Mouse (Mus musculus): ENCODE measurements around the gene Bst2.

The Bst2 gene

DNA sequence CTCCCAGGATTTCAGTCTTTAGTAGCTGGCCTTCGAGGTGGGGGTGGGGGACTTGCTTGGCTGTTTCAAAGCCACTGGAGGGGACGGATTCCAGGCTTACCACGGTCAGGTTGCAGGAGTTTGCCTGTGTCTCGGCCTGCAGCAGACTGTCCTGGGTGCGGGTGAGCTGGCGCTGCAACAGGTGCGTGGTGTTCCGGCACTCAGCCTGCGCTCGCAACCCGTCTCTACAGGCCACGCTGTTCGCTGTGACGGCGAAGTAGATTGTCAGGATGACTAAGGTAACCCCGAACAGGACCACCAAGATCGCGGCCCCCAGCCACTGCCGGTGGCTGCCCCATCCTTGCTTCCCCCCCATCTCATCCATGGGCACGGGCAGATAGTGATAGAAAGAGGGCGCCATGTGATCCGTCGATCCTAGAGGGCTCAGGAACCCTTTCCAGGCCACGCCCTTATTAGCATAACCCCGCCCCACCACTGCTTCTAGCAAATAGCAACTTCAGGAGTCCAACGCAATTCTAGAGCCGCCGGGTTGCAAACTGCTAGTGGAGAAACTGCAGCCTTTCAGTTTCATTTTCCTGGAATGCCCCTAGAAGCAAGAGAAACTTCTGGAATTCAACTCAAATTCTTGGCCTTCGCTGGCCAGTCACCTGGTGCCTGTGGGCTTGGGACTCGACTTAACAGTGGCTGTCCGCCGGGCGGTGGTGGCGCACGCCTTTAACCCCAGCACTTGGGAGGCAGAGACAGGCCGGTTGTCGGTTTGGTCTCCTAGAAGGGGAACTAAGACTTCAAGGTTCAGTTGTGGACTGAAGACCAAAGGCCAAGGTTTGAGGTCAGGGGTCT lies at the start of gene Bst2:
TSS of gene Bst2 (minus strand) at position 429 of the 840 bp plus-strand sequence.
- DNase-seq (ENCODE audit: low read depth, low spot score) = peak; percentile 94

DNA sequence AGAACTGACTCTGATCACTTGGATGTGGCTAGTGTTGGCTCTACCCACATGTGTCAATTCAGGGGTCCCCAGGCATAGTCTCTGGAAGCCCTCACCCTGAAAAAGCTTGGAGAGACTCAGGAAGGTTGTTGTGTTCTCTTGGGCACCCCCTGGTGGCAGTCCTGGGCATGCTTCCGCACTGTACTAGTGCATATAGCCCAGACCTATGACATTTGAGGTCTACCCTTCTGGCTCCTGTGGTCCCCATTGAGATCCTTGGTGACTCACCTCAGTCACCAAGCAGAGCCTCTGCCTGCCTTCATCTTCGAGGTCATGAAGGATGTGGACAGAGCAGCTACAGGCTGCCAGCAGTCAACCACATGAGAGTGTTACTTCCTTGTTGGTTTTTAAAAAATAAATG lies 49.6 kb upstream of the Bst2 start:
- peak; percentile 71 for DNase-seq (ENCODE audit: low read depth, low spot score)

DNA sequence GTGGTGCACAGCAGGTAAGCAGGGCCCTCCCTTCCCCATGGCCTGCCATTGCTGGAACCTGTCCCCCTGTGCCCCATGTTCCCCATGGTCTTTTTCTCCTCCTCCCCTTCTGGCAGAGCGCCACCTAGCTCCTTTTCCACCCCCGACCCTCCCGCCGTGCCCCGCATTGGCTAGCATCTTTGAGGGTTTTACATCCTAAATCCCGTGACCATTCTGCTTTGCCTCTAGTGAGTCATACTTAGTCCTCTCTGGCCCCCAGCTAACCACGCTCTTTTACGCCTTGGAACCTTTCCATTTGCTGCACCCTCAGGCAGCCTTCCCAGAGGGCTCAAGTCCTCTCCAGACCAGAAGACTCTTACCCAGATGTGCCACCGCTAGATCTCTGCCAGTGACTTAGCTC lies 42.9 kb upstream of the Bst2 start:
- peak; percentile 50 for DNase-seq (ENCODE audit: low read depth, low spot score)

DNA sequence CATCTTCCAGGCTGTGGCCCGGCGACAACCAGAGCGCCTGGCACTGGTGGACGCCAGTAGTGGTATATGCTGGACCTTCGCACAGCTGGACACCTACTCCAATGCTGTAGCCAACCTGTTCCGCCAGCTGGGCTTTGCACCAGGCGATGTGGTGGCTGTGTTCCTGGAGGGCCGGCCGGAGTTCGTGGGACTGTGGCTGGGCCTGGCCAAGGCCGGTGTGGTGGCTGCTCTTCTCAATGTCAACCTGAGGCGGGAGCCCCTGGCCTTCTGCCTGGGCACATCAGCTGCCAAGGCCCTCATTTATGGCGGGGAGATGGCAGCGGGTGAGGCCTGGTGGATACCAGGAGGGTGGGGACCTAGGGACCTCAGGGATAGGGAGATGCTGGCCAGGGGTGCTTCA lies 42.2 kb upstream of the Bst2 start:
- no peak for DNase-seq (ENCODE audit: low read depth, low spot score)

DNA sequence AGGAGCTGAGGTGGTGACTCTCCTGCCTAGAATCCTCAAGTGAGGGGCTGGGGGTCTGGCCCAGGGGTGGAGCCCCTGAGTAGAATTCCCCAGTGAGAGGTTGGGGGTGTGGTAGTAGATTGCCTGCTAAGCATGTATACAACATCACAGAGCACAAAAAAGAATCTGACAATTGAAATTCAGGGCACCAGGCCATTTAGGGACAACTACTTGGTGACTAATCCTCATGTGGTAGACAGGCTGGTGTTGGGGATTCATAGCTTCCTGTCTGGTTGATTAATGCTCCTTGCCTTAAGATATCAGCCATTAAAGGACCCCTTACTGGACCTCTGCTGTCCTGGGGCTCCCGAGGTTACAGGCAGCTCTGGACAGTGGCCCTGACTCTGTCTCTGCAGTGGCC lies 41.8 kb upstream of the Bst2 start:
- no peak for DNase-seq (ENCODE audit: low read depth, low spot score)

DNA sequence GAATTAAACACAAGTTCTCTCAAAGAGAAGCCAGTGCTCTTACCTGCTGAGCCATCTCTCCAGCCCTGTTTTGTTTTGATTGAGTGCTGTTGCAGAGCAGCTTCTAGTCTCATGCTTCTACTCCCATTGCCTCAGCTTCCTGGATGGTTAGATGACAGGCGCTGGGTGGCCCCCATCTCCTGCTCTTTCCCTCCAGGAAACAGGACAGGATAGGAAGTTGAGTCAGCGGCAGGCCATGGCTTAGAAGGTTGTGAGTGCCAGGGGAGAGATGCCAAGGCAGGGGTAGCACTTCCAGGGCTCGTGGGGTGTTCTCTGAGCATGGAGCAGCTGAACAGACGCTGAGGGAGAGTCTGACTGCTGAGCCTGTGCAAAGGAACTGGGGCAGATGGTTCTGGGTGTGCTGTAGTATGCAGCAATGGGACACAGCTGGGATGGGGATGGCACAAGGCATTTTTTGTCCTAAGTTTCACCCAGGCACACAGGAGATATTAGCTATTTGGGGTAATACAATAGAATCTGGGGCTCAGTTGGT lies 40.7 kb upstream of the Bst2 start:
- no peak for DNase-seq (ENCODE audit: low read depth, low spot score)

DNA sequence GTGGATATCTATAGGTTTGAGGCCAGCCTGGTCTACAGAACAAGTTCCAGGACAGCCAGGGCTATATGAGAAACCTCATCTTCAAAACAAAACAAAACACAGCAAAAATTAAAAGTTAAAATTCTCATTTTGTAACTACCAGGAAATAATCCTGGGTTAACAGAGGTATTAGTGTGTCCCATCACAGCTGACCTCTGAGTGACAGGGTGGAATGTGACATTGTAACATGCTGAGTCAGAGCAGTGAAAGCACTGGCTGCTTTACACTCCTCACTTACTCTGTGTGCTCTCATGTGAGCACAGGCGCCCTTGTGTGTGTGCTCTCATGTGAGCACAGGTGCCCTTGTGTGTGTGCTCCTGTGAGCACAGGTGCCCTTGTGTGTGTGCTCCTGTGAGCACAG lies 37.8 kb upstream of the Bst2 start:
- DNase-seq (ENCODE audit: low read depth, low spot score) = no peak

DNA sequence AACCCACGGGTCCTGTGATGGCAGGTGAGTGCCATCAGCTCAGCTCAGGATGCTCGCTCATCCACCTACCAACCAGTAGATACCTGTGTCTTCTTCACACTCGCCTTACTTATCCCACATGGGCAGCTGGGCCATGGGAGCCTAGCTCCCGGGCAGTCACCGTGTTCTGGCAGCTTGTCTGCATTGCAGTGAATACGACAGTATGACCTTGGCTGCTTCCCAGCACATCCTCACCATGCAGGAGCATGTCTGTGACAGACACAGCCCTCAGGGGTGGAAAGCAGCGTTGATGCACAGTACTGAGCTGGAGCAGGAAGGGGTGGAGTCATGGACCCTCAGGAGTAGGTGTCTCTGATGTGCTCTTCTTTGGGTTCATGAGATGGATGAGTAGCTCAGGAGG lies 37.2 kb upstream of the Bst2 start:
- DNase-seq (ENCODE audit: low read depth, low spot score) = no peak

DNA sequence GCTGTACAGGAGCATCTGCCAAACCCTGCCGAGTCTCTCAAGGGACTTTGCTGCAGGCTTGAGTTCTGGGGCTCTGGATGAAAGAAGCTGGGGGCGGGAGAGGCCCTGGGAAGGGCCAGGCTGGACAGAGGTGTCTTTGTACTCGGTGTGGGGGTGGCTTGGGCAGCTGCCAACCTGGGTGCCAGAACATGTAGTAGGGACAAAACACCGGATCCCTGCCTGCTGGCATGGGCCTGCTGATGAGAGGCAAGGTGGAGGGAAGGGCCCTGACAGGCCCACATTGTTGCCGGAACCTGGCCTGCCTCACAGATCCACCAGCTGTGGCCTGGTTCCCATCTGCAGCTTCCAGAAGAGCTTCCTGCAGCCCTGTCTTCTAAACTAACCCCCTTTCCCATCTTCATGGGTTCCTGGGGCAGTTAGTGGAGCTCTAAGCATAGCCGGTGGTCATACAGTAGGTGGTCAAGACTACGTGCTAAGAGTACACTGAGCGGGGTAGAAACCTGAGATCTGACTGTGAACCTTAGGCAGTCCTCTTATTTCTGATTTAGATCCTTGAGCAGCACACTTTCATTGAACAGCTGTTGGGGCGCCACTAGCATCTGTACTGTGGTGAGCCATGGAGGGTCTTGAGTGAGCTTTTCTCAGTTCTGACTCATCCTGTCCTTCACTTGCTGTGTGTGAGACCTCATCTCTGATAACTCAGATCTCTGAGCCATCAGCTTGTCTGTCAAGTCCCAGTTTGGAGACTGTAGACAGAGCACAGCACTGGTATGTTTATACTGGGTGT lies 35.8 kb upstream of the Bst2 start:
- no peak for DNase-seq (ENCODE audit: low read depth, low spot score)

DNA sequence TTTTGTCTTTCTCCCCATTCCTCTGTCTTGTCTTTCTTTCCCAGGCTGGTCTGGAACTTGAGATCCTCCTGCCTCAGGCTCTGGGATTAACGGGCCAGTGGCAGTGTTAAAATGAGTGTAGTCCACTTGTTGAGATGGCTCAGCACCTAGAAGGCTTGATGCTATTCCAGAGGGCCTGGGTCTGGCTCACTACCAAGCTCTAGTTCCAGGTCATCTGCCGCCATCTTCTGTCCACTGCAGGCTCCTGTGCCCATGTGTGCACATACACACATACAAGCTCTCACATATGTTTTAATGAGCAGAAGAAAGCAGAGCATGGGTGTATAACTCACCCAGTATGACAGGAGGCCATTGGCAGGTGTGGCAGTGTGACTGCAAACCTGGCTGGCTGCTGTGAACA lies 34.8 kb upstream of the Bst2 start:
- DNase-seq (ENCODE audit: low read depth, low spot score) = no peak

DNA sequence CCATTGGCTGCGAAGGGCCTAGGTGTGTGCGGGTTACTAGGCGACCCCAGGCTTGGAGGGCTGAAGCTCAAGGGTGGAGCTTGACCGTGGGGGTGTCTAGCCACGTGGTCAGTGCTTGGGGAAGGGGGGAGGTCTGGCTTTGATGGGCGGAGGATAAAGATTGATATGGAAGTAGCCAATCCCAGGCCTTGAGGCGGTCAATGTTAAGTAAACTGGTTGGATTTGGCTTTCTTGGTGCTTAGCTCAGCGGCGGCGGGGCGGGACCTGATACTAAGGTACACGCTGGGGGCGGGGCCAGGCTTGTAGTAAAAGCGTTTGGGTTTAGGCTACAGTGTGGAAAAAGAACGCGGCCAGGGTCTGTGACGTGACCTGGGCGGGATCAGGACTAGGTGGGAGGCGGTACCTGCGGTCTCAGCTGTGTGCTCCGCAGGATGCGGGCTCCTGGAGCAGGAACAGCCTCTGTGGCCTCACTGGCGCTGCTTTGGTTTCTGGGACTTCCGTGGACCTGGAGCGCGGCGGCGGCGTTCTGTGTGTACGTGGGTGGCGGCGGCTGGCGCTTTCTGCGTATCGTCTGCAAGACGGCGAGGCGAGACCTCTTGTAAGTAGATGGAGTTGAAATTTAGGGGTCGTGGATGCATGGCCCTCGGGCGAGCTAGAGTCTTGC lies 33.2 kb upstream of the Bst2 start:
- DNase-seq (ENCODE audit: low read depth, low spot score) = peak; percentile 100

DNA sequence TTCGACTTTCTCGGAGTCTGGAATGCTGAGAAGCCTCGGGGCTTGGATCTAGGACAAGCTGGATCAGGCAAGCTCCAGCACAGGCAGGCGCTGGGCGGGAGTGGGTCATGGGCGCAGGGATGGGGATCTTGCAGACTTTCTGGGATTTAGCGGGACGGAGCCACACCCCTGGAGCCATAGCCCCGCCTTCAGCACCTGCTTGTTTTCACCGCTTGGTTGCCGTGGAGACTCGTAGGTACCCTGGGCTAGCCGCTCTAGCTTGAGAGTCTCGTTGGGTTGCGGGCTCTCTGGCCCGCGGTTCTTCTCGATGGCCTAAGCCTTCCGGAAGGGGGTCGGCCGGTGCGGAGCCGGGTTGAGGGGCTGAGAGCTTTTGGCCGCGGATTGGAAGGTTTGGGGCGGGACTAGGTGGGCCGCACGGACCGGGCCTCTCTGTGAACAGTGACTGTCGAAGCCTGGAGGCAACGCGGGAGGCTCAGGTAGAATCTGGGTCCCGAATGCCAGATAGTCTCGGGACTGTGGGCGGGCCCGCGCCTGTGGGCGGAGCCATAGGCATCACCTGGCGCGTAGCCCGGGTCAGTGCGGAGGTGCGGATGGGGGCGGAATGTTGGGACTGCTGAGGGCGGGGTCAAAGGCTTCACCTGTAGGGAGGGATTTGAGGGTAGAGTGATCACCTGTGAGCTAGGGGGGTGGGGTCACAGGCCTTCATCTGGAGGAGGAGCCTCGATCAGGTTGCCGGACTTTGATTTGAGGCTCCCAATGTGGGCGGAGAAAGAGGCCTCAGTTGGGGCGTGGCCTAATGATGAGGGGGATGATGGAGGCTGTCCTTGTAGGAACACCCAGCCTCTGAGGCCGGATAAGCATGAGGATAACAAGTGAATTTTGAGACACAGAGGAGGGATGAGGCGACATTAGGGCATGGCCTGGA lies 32.4 kb upstream of the Bst2 start:
- peak; percentile 99 for DNase-seq (ENCODE audit: low read depth, low spot score)

DNA sequence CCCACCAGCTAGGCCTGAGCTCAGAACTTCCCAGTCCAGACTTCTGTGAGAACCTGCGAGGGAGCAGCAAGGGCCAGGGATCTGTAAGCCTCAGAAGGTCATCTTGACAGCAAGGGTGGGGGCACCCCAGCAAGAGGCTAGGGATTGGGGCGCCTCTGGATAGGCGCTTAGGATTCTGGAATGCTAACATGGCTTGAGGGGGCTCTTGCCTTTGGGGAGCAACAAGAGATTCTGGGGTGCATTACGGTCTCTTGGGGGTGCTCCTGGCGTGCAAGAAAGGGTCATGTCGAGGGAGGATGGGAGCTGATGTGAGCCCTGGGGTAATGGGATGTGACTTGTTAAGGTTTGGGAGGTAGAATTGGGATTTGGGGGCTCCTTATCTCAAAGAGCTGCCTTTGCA lies 31.7 kb upstream of the Bst2 start:
- no peak for DNase-seq (ENCODE audit: low read depth, low spot score)

DNA sequence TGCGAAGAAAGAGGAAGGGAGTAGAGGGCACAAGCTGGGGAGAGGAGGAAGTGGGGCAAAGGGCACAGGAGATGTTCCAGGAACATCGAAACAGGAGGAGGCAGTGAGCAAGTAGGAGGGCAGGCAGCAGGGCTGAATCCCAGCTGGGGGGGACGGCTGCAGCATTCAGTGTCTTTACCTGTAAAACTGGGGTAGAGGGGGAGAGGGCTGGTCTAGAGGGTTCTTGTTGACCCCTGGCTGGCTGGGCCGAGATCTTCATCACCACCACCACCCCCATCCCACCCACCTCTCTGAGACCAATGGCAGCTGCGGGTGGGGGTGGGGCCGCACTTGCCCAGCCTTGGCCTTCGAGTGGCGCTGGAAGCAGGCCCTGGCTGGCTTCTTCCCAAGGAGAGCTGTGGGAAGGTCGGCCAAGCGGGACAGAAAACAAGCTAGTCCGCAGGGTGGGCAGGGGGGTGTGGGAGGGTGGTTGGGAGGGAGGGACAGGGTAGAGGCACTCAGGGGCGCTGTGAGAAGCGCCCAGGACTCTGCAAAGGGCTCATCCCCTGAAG lies 31.2 kb upstream of the Bst2 start, which contains the start of gene Slc27a1:
TSS of gene Slc27a1 (plus strand) at position 496 of the 551 bp plus-strand sequence.
- DNase-seq (ENCODE audit: low read depth, low spot score) = no peak

DNA sequence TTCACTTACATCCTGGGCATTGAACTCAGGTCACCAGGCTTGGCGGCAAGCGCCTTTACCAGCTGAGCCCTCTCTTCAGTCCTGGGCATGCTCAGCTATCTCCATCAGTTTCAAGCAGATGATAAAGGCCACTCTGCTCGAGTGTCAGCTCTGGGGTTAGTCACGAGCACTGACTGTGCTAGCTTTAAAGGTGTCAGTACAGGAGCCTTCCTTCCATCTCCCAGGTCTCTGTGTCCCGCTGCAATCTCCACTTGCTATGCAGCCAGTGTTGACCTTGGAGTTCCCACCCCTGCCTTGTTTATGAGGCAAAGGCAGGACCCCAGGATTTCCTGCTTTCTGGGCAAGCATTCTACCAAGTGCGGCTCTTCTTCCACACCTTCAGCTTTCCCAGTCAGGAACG lies 30.3 kb upstream of the Bst2 start:
- DNase-seq (ENCODE audit: low read depth, low spot score) = no peak

DNA sequence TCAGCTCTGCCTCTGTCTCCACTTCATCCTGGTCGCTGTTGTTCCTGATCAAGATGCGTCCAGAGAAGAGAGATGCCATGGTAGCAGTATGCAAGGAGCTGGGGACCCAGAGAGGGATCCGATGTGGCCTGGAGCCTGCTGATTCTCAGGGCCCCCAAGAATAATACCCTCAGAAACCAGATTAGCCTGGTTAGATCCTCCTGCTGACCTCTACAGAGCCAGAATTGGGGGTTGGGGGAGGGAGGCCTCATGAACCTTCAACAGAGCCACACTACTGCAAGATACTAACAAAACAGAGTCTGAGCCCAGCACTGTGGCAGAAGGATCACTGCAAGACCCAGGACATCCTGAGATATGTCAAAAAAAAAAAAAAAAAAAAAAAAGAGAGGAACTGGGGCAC lies 29.2 kb upstream of the Bst2 start, which contains the start of gene Nxnl1:
TSS of gene Nxnl1 (minus strand) at position 101 of the 400 bp plus-strand sequence.
- no peak for DNase-seq (ENCODE audit: low read depth, low spot score)

DNA sequence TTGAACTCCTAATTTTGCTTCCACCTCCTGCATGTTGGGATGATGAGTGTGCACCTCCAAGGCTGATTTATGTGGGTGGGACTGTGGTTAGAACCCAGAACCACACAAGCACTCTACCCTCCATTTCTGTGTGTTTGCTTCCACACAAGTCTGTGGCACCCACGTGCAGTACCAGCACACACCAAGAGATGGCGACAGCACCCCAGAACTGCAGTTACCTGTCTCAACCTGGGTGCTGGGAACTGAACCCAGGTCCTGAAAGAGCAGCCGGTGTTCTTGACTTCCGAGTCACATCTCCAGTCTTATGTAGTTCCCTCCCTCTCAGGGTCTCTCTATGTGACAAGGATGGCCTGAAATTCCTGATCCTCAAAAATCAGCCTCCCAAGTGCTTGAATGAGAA lies 26.7 kb upstream of the Bst2 start:
- DNase-seq (ENCODE audit: low read depth, low spot score) = no peak

DNA sequence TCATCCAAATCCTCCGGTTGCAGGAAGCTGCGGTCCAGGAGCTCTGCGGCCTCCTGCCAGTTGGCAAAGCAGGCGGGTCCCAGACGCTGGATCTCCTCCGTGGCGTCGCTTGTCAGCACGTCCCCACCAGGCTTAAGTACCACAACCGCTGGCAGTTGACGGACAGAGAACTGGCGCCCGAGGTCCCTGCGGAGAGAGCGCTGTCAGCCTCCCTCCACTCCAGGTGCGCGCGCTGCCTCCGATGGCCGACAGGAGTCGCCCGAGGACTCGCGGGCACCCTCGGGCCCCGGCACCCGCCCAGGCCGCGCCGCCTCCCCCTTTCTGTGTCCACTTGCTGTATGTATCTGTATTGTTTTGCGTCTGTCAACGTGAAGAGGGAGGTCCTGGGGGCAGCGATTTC lies 25.5 kb upstream of the Bst2 start:
- peak; percentile 74 for DNase-seq (ENCODE audit: low read depth, low spot score)

DNA sequence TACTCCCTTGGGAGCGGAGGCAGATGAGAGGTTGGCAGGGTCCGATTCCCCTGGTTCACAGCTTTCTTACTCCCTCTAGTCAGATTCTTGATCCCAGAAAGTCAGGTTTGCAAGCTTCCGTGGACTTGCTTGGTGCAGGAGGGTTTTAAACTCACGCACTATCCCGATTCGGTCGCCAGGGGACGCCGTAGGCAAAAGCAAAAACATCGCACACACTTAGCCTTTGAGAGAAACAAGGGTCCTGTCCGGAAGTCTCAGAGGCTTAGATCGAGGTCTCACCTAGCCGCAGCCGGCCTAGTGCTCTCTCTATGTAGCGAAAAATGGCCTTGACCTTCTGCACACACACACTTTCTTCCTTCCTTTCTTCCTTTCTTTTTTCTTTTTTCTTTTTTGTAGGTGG lies 24.1 kb upstream of the Bst2 start:
- peak; percentile 90 for DNase-seq (ENCODE audit: low read depth, low spot score)

DNA sequence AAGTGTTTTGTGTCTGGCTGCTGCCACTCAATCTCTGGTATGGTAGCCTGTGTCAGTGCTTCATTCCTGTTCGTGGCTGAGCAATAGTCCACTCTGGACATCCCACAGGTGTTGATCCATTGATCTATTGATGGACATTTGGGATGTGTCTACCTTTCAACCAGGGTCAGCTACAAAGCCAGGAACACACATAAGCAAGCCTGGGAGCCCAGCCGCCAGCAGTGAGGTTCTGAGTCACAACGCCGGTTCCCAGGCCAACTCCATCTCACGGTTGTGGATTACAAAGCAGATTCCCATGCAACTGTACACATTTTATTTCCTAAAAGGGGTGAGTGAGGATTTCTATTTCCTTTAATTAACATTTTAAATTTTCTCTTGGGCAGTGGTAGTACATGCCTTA lies 23.5 kb upstream of the Bst2 start:
- DNase-seq (ENCODE audit: low read depth, low spot score) = no peak

DNA sequence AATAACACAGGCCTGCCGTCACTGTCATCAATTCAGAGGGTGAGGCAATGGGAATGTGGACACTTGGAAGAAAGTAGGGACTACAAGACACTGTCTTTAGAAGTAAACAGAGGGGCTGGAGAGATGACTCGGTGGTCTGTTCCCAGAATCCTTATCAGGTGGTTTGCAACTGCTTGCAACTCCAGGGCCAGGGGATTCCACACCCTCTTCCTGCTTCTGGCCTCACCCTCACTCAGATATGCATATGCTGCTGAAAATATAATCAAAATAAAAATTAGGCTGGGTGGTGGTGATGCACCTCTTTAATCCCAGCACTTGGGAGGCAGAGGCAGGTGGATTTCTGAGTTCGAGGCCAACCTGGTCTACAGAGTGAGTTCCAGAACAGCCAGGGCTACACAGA lies 22.8 kb upstream of the Bst2 start:
- DNase-seq (ENCODE audit: low read depth, low spot score) = no peak
